Mouse (Mus musculus): ENCODE results near the gene A730015C16Rik. TPM values are rescaled to one million over a fixed set of nuclear protein-coding genes. Genes with fewer than 3 reads are reported as not detected.
A peak's percentile ranks its signal among the peaks of the same experiment; 100 is the strongest.

The A730015C16Rik gene
- total and polyA plus RNA-seq, 2 experiments from 2014 or later = 0.98 TPM; not detected in 1

GRCm38 (mm10) chr4:108877901-108878300 is 29.5 kb upstream of the A730015C16Rik start:
- Histone ChIP-seq H3K4me1 (ENCODE audit: control insufficient read depth, insufficient read depth) (peaks cover 8% of the 10 kb centered on the region), H3K27ac (ENCODE audit: low read depth) (no peak overlapping the region), H3K4me2 (ENCODE audit: low read depth, low read length) (no peak overlapping the region), H3K27me3 (ENCODE audit: control insufficient read depth, insufficient read depth, low read length) (peaks cover 9% of the 10 kb centered on the region), H3K9ac (replicated peaks; ENCODE audit: low read depth, low read length) (no peak overlapping the region), H3K9me3 (replicated peaks; ENCODE audit: control insufficient read depth, low read length) (no peaks in the 10 kb centered on the region), H3K4me3 (ENCODE audit: low read depth, low read length) (no peak overlapping the region), H3K36me3 (replicated peaks; ENCODE audit: control insufficient read depth, insufficient read depth, low read length) (no peaks in the 10 kb centered on the region)
- ATAC-seq (ENCODE audit: insufficient read depth, low read depth) (no peak), DNase-seq (ENCODE audit: low spot score) (no peak)
- TF ChIP-seq EP300 (IDR thresholded peaks at IDR 0.05; ENCODE audit: low read depth) (no peak), CTCF (IDR thresholded peaks at IDR 0.05; ENCODE audit: low read depth) (no peak)
- WGBS = 73% methylated on average over 6 of the region's 6 CpGs

- 88% methylated on average over 5 of the region's 5 CpGs for WGBS
- no peaks in the 10 kb centered on the region for H3K36me3 ChIP-seq (replicated peaks; ENCODE audit: control insufficient read depth, insufficient read depth, low read length)
- TF ChIP-seq CTCF (IDR thresholded peaks at IDR 0.05; ENCODE audit: low read depth) = no peak
- TF ChIP-seq EP300 (IDR thresholded peaks at IDR 0.05; ENCODE audit: low read depth) = no peak
- no peak overlapping the region for H3K4me3 ChIP-seq (ENCODE audit: low read depth, low read length)
- H3K4me1 ChIP-seq (ENCODE audit: control insufficient read depth, insufficient read depth) = no peaks in the 10 kb centered on the region
- H3K9ac ChIP-seq (replicated peaks; ENCODE audit: low read depth, low read length) = no peak overlapping the region
- no peaks in the 10 kb centered on the region for H3K9me3 ChIP-seq (replicated peaks; ENCODE audit: control insufficient read depth, low read length)
- no peak for DNase-seq (ENCODE audit: low spot score)
- no peak overlapping the region for H3K27ac ChIP-seq (ENCODE audit: low read depth)
- H3K4me2 ChIP-seq (ENCODE audit: low read depth, low read length) = no peak overlapping the region
- no peaks in the 10 kb centered on the region for H3K27me3 ChIP-seq (ENCODE audit: control insufficient read depth, insufficient read depth, low read length)
- ATAC-seq (ENCODE audit: insufficient read depth, low read depth) = no peak
Observed at GRCm38 (mm10) chr4:108873746-108874145, 25.3 kb upstream of the A730015C16Rik start.

- WGBS = 36% methylated on average over 10 of the region's 10 CpGs
- Histone ChIP-seq H3K4me1 (ENCODE audit: control insufficient read depth, insufficient read depth) (no peaks in the 10 kb centered on the region), H3K4me3 (ENCODE audit: low read depth, low read length) (no peak overlapping the region), H3K4me2 (ENCODE audit: low read depth, low read length) (no peak overlapping the region), H3K27ac (ENCODE audit: low read depth) (no peak overlapping the region), H3K9me3 (replicated peaks; ENCODE audit: control insufficient read depth, low read length) (no peaks in the 10 kb centered on the region), H3K9ac (replicated peaks; ENCODE audit: low read depth, low read length) (no peak overlapping the region), H3K27me3 (ENCODE audit: control insufficient read depth, insufficient read depth, low read length) (no peaks in the 10 kb centered on the region), H3K36me3 (replicated peaks; ENCODE audit: control insufficient read depth, insufficient read depth, low read length) (0 out of 2 replicates have a peak, but pooled peaks cover under 1% of the 10 kb centered on the region)
- ATAC-seq (ENCODE audit: insufficient read depth, low read depth) = peak; percentile 63; the same call in 1 of the 2 replicates
- TF ChIP-seq CTCF (IDR thresholded peaks at IDR 0.05; ENCODE audit: low read depth) = peak; percentile 98
- TF ChIP-seq EP300 (IDR thresholded peaks at IDR 0.05; ENCODE audit: low read depth) = no peak
- peak; percentile 81 for DNase-seq (ENCODE audit: low spot score)
Observed at GRCm38 (mm10) chr4:108869730-108870374, 21.4 kb upstream of the A730015C16Rik start.

GRCm38 (mm10) chr4:108866806-108867205 is 18.4 kb upstream of the A730015C16Rik start:
- ATAC-seq (ENCODE audit: insufficient read depth, low read depth) = no peak
- no peak overlapping the region for H3K4me3 ChIP-seq (ENCODE audit: low read depth, low read length)
- peaks cover 20% of the 10 kb centered on the region for H3K36me3 ChIP-seq (replicated peaks; ENCODE audit: control insufficient read depth, insufficient read depth, low read length)
- no peaks in the 10 kb centered on the region for H3K4me1 ChIP-seq (ENCODE audit: control insufficient read depth, insufficient read depth)
- no peak overlapping the region for H3K9ac ChIP-seq (replicated peaks; ENCODE audit: low read depth, low read length)
- no peaks in the 10 kb centered on the region for H3K9me3 ChIP-seq (replicated peaks; ENCODE audit: control insufficient read depth, low read length)
- WGBS = 68% methylated on average over 7 of the region's 7 CpGs
- H3K27me3 ChIP-seq (ENCODE audit: control insufficient read depth, insufficient read depth, low read length) = no peaks in the 10 kb centered on the region
- no peak overlapping the region for H3K27ac ChIP-seq (ENCODE audit: low read depth)
- TF ChIP-seq EP300 (IDR thresholded peaks at IDR 0.05; ENCODE audit: low read depth) (no peak), CTCF (IDR thresholded peaks at IDR 0.05; ENCODE audit: low read depth) (no peak)
- no peak overlapping the region for H3K4me2 ChIP-seq (ENCODE audit: low read depth, low read length)
- no peak for DNase-seq (ENCODE audit: low spot score)

- Histone ChIP-seq H3K27me3 (ENCODE audit: control insufficient read depth, insufficient read depth, low read length) (no peaks in the 10 kb centered on the region), H3K9ac (replicated peaks; ENCODE audit: low read depth, low read length) (peak within 1 kb of the TSS; percentile 77), H3K4me1 (ENCODE audit: control insufficient read depth, insufficient read depth) (peaks cover 19% of the 10 kb centered on the region), H3K4me2 (ENCODE audit: low read depth, low read length) (peak within 1 kb of the TSS; percentile 81), H3K27ac (ENCODE audit: low read depth) (peak within 1 kb of the TSS; percentile 92), H3K9me3 (replicated peaks; ENCODE audit: control insufficient read depth, low read length) (no peaks in the 10 kb centered on the region), H3K4me3 (ENCODE audit: low read depth, low read length) (peak within 1 kb of the TSS; percentile 85), H3K36me3 (replicated peaks; ENCODE audit: control insufficient read depth, insufficient read depth, low read length) (peaks cover 8% of the 10 kb centered on the region; the same call in 1 of the 2 replicates)
- TF ChIP-seq EP300 (IDR thresholded peaks at IDR 0.05; ENCODE audit: low read depth) (peak; percentile 34; the same call in 1 of the 2 replicates), CTCF (IDR thresholded peaks at IDR 0.05; ENCODE audit: low read depth) (no peak)
- WGBS = under 1% methylated on average over 77 of the region's 77 CpGs
- peak; percentile 89 for ATAC-seq (ENCODE audit: insufficient read depth, low read depth)
- DNase-seq (ENCODE audit: low spot score) = peak; percentile 89
Observed at GRCm38 (mm10) chr4:108847715-108848504, 509 bp downstream of the A730015C16Rik start, which contains the start of gene Kti12. Gene Kti12 (plus strand): TSS chr4:108847785.
